Mouse (Mus musculus): ENCODE results near the gene As3mt. TPM values are rescaled to one million over a fixed set of nuclear protein-coding genes. Genes with fewer than 3 reads are reported as not detected.

As3mt gene
- polyA plus RNA-seq, 1 experiment from 2014 or later, result 40.1 TPM

GRCm38 (mm10) chr19:46696482-46696881 is 10.8 kb upstream of the As3mt start:
- H3K4me3 ChIP-seq (replicated peaks; ENCODE audit: low read length), result no peak overlapping the region
- H3K36me3 ChIP-seq (replicated peaks; ENCODE audit: control insufficient read depth, insufficient read depth), result peaks cover 14% of the 10 kb centered on the region
- no peak overlapping the region for H3K9ac ChIP-seq
- H3K27ac ChIP-seq, result no peak overlapping the region
- H3K4me2 ChIP-seq (replicated peaks), result no peak overlapping the region
- ATAC-seq (ENCODE audit: low FRiP score), result no peak
- no peaks in the 10 kb centered on the region for H3K4me1 ChIP-seq (replicated peaks; ENCODE audit: control insufficient read depth, insufficient read depth, low read length)
- no peak for DNase-seq (ENCODE audit: low spot score)
- no peaks in the 10 kb centered on the region for H3K9me3 ChIP-seq (ENCODE audit: control insufficient read depth, low read length)
- no peaks in the 10 kb centered on the region for H3K27me3 ChIP-seq (ENCODE audit: control insufficient read depth, insufficient read depth, low read length)
- WGBS, result 95% methylated on average over 8 of the region's 8 CpGs

- ATAC-seq (ENCODE audit: low FRiP score) (no peak), DNase-seq (ENCODE audit: low spot score) (no peak)
- H3K4me1 ChIP-seq (replicated peaks; ENCODE audit: control insufficient read depth, insufficient read depth, low read length), result no peaks in the 10 kb centered on the region
- H3K36me3 ChIP-seq (replicated peaks; ENCODE audit: control insufficient read depth, insufficient read depth), result peaks cover 15% of the 10 kb centered on the region
- H3K9me3 ChIP-seq (ENCODE audit: control insufficient read depth, low read length), result no peaks in the 10 kb centered on the region
- no peak overlapping the region for H3K4me2 ChIP-seq (replicated peaks)
- H3K27me3 ChIP-seq (ENCODE audit: control insufficient read depth, insufficient read depth, low read length), result no peaks in the 10 kb centered on the region
- 88% methylated on average over 7 of the region's 7 CpGs for WGBS
- H3K27ac ChIP-seq, result no peak overlapping the region
- H3K4me3 ChIP-seq (replicated peaks; ENCODE audit: low read length), result no peak overlapping the region
- no peak overlapping the region for H3K9ac ChIP-seq
These were observed 10.3 kb upstream of the As3mt start for GRCm38 (mm10) chr19:46696943-46697342.

GRCm38 (mm10) chr19:46697840-46698517 is 9.3 kb upstream of the As3mt start:
- Histone ChIP-seq H3K36me3 (replicated peaks; ENCODE audit: control insufficient read depth, insufficient read depth) (peaks cover 18% of the 10 kb centered on the region), H3K9ac (no peak overlapping the region), H3K4me1 (replicated peaks; ENCODE audit: control insufficient read depth, insufficient read depth, low read length) (no peaks in the 10 kb centered on the region), H3K4me3 (replicated peaks; ENCODE audit: low read length) (no peak overlapping the region), H3K27me3 (ENCODE audit: control insufficient read depth, insufficient read depth, low read length) (no peaks in the 10 kb centered on the region), H3K9me3 (ENCODE audit: control insufficient read depth, low read length) (no peaks in the 10 kb centered on the region), H3K4me2 (replicated peaks) (no peak overlapping the region), H3K27ac (no peak overlapping the region)
- ATAC-seq (ENCODE audit: low FRiP score) (no peak), DNase-seq (ENCODE audit: low spot score) (no peak)
- 57% methylated on average over 19 of the region's 19 CpGs for WGBS

GRCm38 (mm10) chr19:46699011-46699481 is 8.2 kb upstream of the As3mt start:
- H3K27ac ChIP-seq, result no peak overlapping the region

DNA sequence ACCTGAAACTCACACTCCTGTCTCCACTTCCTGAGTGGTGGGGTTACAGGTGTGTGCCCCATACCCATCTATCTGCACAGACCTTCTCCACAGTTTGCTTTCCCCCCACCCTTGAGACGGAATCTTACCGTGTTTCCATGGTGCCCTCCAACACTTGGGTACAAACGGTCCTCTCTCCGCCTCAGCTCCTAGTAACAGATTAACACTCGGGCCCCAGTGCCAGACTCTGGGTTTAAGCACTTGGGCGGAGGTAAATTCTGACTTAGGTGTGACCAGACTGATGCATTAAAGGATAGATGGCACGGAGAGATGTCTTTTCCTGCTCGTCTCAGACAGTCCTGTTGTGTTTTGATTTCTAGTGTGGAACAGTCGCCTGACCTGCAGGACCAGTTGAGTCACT is 6.1 kb upstream of the As3mt start:
- Histone ChIP-seq H3K4me3 (replicated peaks; ENCODE audit: low read length) (no peak overlapping the region), H3K36me3 (replicated peaks; ENCODE audit: control insufficient read depth, insufficient read depth) (peaks cover 18% of the 10 kb centered on the region), H3K9me3 (ENCODE audit: control insufficient read depth, low read length) (no peaks in the 10 kb centered on the region), H3K4me1 (replicated peaks; ENCODE audit: control insufficient read depth, insufficient read depth, low read length) (no peaks in the 10 kb centered on the region), H3K9ac (no peak overlapping the region), H3K27me3 (ENCODE audit: control insufficient read depth, insufficient read depth, low read length) (no peaks in the 10 kb centered on the region), H3K4me2 (replicated peaks) (no peak overlapping the region), H3K27ac (no peak overlapping the region)
- DNase-seq (ENCODE audit: low spot score), result no peak
- ATAC-seq (ENCODE audit: low FRiP score), result no peak
- WGBS, result 92% methylated on average over 9 of the region's 9 CpGs

More at GRCm38 (mm10) chr19:46699011-46699481, 8.2 kb upstream of the As3mt start:
- Histone ChIP-seq H3K9ac (no peak overlapping the region), H3K9me3 (ENCODE audit: control insufficient read depth, low read length) (no peaks in the 10 kb centered on the region), H3K27me3 (ENCODE audit: control insufficient read depth, insufficient read depth, low read length) (no peaks in the 10 kb centered on the region), H3K4me1 (replicated peaks; ENCODE audit: control insufficient read depth, insufficient read depth, low read length) (no peaks in the 10 kb centered on the region), H3K4me2 (replicated peaks) (no peak overlapping the region), H3K4me3 (replicated peaks; ENCODE audit: low read length) (no peak overlapping the region), H3K36me3 (replicated peaks; ENCODE audit: control insufficient read depth, insufficient read depth) (peaks cover 18% of the 10 kb centered on the region)
- ATAC-seq (ENCODE audit: low FRiP score) (no peak), DNase-seq (ENCODE audit: low spot score) (no peak)
- 76% methylated on average over 10 of the region's 10 CpGs for WGBS

GRCm38 (mm10) chr19:46705779-46706495 is 1.3 kb upstream of the As3mt start:
- Histone ChIP-seq H3K27me3 (ENCODE audit: control insufficient read depth, insufficient read depth, low read length) (no peaks in the 10 kb centered on the region), H3K4me2 (replicated peaks) (no peak overlapping the region), H3K27ac (no peak overlapping the region), H3K4me3 (replicated peaks; ENCODE audit: low read length) (no peak overlapping the region), H3K9me3 (ENCODE audit: control insufficient read depth, low read length) (no peaks in the 10 kb centered on the region), H3K4me1 (replicated peaks; ENCODE audit: control insufficient read depth, insufficient read depth, low read length) (peaks cover 12% of the 10 kb centered on the region), H3K9ac (no peak overlapping the region), H3K36me3 (replicated peaks; ENCODE audit: control insufficient read depth, insufficient read depth) (peaks cover 9% of the 10 kb centered on the region)
- no peak for ATAC-seq (ENCODE audit: low FRiP score)
- DNase-seq (ENCODE audit: low spot score), result no peak
- 69% methylated on average over 7 of the region's 7 CpGs for WGBS

DNA sequence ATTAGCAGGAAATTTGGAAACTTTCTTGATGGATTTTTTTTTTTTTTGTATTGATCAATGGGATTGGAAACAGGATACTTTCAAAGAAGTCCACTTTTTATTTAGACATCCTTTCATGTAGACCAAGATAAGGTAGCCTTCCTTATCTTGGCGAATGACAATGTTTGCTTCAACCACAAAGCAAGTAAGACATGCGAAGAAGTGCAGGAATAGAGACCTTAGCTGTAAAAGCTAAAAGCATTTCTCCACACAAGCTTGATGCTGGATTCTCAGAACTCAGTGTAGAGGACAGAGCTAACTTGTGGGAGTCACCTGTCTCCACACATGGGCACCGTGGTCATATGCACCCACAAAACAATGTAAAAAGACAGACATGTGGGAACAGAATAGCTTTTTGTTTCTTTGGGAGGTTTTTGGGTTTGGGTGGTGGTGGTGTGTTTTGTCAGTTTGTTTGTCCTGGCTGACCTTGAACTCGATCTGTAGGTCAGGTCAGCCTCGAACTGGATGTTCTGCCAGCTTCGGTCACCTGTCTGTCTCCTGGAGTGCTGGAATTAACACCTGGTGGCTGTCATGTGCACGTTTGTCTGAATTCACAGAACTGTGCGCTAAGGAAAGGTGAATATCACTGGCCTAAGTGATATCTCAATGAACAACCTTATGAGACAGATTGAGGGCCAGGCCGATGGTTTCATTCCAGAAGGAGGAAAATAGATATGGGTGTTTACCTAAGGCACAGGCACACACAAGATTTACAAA is 540 bp upstream of the As3mt start:
- Histone ChIP-seq H3K4me1 (replicated peaks; ENCODE audit: control insufficient read depth, insufficient read depth, low read length) (peaks cover 12% of the 10 kb centered on the region), H3K9ac (peak overlapping the region; percentile 68; the same call in 1 of the 2 replicates), H3K9me3 (ENCODE audit: control insufficient read depth, low read length) (no peaks in the 10 kb centered on the region), H3K27ac (no peak overlapping the region), H3K4me2 (replicated peaks) (peak overlapping the region; percentile 69), H3K36me3 (replicated peaks; ENCODE audit: control insufficient read depth, insufficient read depth) (peaks cover 3% of the 10 kb centered on the region; the same call in 1 of the 2 replicates), H3K27me3 (ENCODE audit: control insufficient read depth, insufficient read depth, low read length) (no peaks in the 10 kb centered on the region), H3K4me3 (replicated peaks; ENCODE audit: low read length) (peak overlapping the region; percentile 41; the same call in 1 of the 2 replicates)
- no peak for ATAC-seq (ENCODE audit: low FRiP score)
- DNase-seq (ENCODE audit: low spot score), result no peak
- WGBS, result 81% methylated on average over 9 of the region's 9 CpGs

DNA sequence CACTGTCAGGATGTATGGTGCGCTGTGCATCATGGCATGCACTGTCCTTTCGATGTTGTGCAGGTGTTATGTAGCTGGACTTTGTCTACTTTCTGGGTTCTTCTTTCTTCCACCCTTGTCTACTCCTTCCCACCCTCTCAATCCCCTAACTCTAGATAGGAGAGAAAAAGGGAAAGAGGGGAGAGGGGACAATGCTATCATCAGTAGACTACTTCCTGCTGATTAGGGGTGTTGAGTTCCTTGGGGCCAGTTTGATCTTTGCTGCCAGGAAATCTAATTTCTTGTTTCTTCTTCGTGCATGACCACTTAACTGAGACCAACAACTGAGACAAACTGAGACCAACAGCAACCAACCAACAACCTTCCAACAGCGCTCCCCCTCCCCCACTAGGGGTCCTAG is 3.4 kb downstream of the As3mt start:
- WGBS, result 91% methylated on average over 4 of the region's 4 CpGs
- Histone ChIP-seq H3K9me3 (ENCODE audit: control insufficient read depth, low read length) (no peaks in the 10 kb centered on the region), H3K4me2 (replicated peaks) (no peak overlapping the region), H3K27ac (no peak overlapping the region), H3K27me3 (ENCODE audit: control insufficient read depth, insufficient read depth, low read length) (no peaks in the 10 kb centered on the region), H3K36me3 (replicated peaks; ENCODE audit: control insufficient read depth, insufficient read depth) (no peaks in the 10 kb centered on the region), H3K4me1 (replicated peaks; ENCODE audit: control insufficient read depth, insufficient read depth, low read length) (peaks cover 12% of the 10 kb centered on the region), H3K4me3 (replicated peaks; ENCODE audit: low read length) (no peak overlapping the region), H3K9ac (no peak overlapping the region)
- ATAC-seq (ENCODE audit: low FRiP score) (no peak), DNase-seq (ENCODE audit: low spot score) (no peak)

DNA sequence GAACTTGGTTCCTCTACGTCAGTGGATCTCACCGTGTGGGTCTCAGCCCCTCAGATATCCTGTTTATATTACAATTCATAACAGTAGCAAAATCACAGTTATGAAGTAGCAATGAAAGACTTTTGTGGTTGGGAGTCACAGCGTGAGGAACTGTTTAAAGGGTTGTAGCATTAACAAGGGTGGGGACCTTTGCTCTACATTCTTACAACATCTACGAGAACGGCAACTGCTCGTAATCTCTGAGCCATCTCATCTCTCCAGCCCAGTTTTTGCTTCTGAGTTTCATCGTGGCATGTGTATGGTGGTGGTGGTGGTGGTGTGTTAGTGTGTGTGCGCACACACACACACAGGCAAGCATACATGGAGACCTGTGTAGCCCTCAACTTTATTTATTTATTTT is 7.0 kb downstream of the As3mt start:
- ATAC-seq (ENCODE audit: low FRiP score), result no peak
- Histone ChIP-seq H3K36me3 (replicated peaks; ENCODE audit: control insufficient read depth, insufficient read depth) (no peaks in the 10 kb centered on the region; the same call in 1 of the 2 replicates), H3K4me3 (replicated peaks; ENCODE audit: low read length) (no peak overlapping the region), H3K27ac (no peak overlapping the region), H3K9ac (no peak overlapping the region), H3K27me3 (ENCODE audit: control insufficient read depth, insufficient read depth, low read length) (no peaks in the 10 kb centered on the region), H3K4me2 (replicated peaks) (no peak overlapping the region), H3K4me1 (replicated peaks; ENCODE audit: control insufficient read depth, insufficient read depth, low read length) (no peaks in the 10 kb centered on the region), H3K9me3 (ENCODE audit: control insufficient read depth, low read length) (0 out of 2 replicates have a peak, but pooled peaks cover 3% of the 10 kb centered on the region)
- 92% methylated on average over 8 of the region's 8 CpGs for WGBS
- DNase-seq (ENCODE audit: low spot score), result no peak

All from hindbrain, embryonic 14.5 days (tissue).